11 mouse cellular contexts compared by ENCODE assay signal in genomic region chrX:110816609-110817008, GRCm38 (mm10). TPM values are rescaled to one million over a fixed set of nuclear protein-coding genes. Genes with fewer than 3 reads are reported as not detected.
DNase-seq lines count a peak whose midpoint lies in the region; ATAC-seq and TF ChIP-seq lines count a peak whose summit lies in the region.
"Had no signal": no experiment of that assay in that cellular context is flagged by ENCODE, and none has a peak within 500 bp of the region (broad histone marks: within the 10 kb centered on the region; RNA-seq: fewer than 3 reads in every experiment).

No protein-coding gene starts in this region.

- H3K4me1 ChIP-seq in heart, postnatal 0 days (ENCODE audit: control insufficient read depth, insufficient read depth) = no peaks in the 10 kb centered on the region
- H3K4me1 ChIP-seq in embryonic facial prominence, embryonic 10.5 days = no peaks in the 10 kb centered on the region
- H3K4me1 ChIP-seq in hindbrain, embryonic 12.5 days = no peaks in the 10 kb centered on the region
- no peaks in the 10 kb centered on the region for H3K4me1 ChIP-seq in midbrain, postnatal 0 days (ENCODE audit: insufficient read depth, low read length)
- H3K4me1 ChIP-seq: liver, embryonic 13.5 days had no signal

- 12% methylated on average over 16 of the region's 16 CpGs for WGBS in heart, postnatal 0 days
- 18% methylated on average over 16 of the region's 16 CpGs for WGBS in embryonic facial prominence, embryonic 10.5 days
- WGBS in hindbrain, embryonic 12.5 days = 16% methylated on average over 16 of the region's 16 CpGs
- WGBS in midbrain, postnatal 0 days = 20% methylated on average over 16 of the region's 16 CpGs

- no peaks in the 10 kb centered on the region for H3K9me3 ChIP-seq in heart, postnatal 0 days (replicated peaks; ENCODE audit: control insufficient read depth, low read length)
- H3K9me3 ChIP-seq in embryonic facial prominence, embryonic 10.5 days = no peaks in the 10 kb centered on the region
- no peaks in the 10 kb centered on the region for H3K9me3 ChIP-seq in hindbrain, embryonic 12.5 days (replicated peaks)
- no peaks in the 10 kb centered on the region for H3K9me3 ChIP-seq in midbrain, postnatal 0 days (ENCODE audit: low read length)
- H3K9me3 ChIP-seq: liver, embryonic 13.5 days had no signal

- H3K36me3 ChIP-seq in heart, postnatal 0 days (replicated peaks; ENCODE audit: control insufficient read depth, insufficient read depth, low read length) = no peaks in the 10 kb centered on the region
- H3K36me3 ChIP-seq in embryonic facial prominence, embryonic 10.5 days (replicated peaks) = no peaks in the 10 kb centered on the region
- H3K36me3 ChIP-seq in hindbrain, embryonic 12.5 days = no peaks in the 10 kb centered on the region
- H3K36me3 ChIP-seq in midbrain, postnatal 0 days (ENCODE audit: insufficient read depth, low read length) = no peaks in the 10 kb centered on the region
- H3K36me3 ChIP-seq: liver, embryonic 13.5 days had no signal

- peak overlapping the region; percentile 21; the same call in 1 of the 2 replicates for H3K4me2 ChIP-seq in heart, postnatal 0 days (ENCODE audit: low read depth, low read length)
- H3K4me2 ChIP-seq in hindbrain, embryonic 12.5 days (replicated peaks) = peak overlapping the region; percentile 48
- H3K4me2 ChIP-seq in midbrain, postnatal 0 days (ENCODE audit: low read depth, low read length, poor library complexity, severe bottlenecking) = peak overlapping the region; percentile 51
- H3K4me2 ChIP-seq: liver, embryonic 13.5 days had no signal

- no peak overlapping the region for H3K9ac ChIP-seq in heart, postnatal 0 days (replicated peaks; ENCODE audit: low read depth, low read length)
- H3K9ac ChIP-seq in hindbrain, embryonic 12.5 days = peak overlapping the region; percentile 73
- peak overlapping the region; percentile 74 for H3K9ac ChIP-seq in midbrain, postnatal 0 days (replicated peaks; ENCODE audit: low read length, poor library complexity, severe bottlenecking)
- H3K9ac ChIP-seq: liver, embryonic 13.5 days had no signal

- no peak for TF ChIP-seq EP300 in heart, postnatal 0 days (IDR thresholded peaks at IDR 0.05; ENCODE audit: low read depth)

- peak overlapping the region; percentile 4; the same call in 1 of the 2 replicates for H3K4me3 ChIP-seq in heart, postnatal 0 days (ENCODE audit: low read depth, low read length)
- peak overlapping the region; percentile 61 for H3K4me3 ChIP-seq in embryonic facial prominence, embryonic 10.5 days
- H3K4me3 ChIP-seq in hindbrain, embryonic 12.5 days = peak overlapping the region; percentile 52
- peak overlapping the region; percentile 54 for H3K4me3 ChIP-seq in midbrain, postnatal 0 days (ENCODE audit: low read depth, low read length)
- H3K4me3 ChIP-seq: liver, embryonic 13.5 days had no signal

- no peak for TF ChIP-seq CTCF in heart, postnatal 0 days (IDR thresholded peaks at IDR 0.05; ENCODE audit: low read depth)
- no peak for TF ChIP-seq CTCF in midbrain, postnatal 0 days (IDR thresholded peaks at IDR 0.05)

- no peak overlapping the region for H3K27ac ChIP-seq in heart, postnatal 0 days (ENCODE audit: low read depth)
- no peak overlapping the region; the same call in 1 of the 2 replicates for H3K27ac ChIP-seq in embryonic facial prominence, embryonic 10.5 days (replicated peaks)
- H3K27ac ChIP-seq in hindbrain, embryonic 12.5 days = peak overlapping the region; percentile 66
- peak overlapping the region; percentile 78 for H3K27ac ChIP-seq in midbrain, postnatal 0 days (ENCODE audit: low read depth, low read length)
- H3K27ac ChIP-seq: liver, embryonic 13.5 days had no signal

- intact Hi-C loops in heart, postnatal 14 days (cut with DNase I) = no loop called here

- DNase-seq in heart, postnatal 0 days (ENCODE audit: low spot score) = no peak
- DNase-seq in heart, postnatal 14 days = no peak
- DNase-seq in embryonic facial prominence, embryonic 10.5 days (ENCODE audit: low spot score) = peak; percentile 37
- peak; percentile 7 for DNase-seq in midbrain, postnatal 0 days (ENCODE audit: low spot score)
- no peak for DNase-seq in layer of hippocampus, adult 9-10 months (ENCODE audit: low spot score)
- no peak for DNase-seq in lung, adult 18-20 months
- DNase-seq: liver, embryonic 13.5 days had no signal

- peaks cover 27% of the 10 kb centered on the region for H3K27me3 ChIP-seq in heart, postnatal 0 days (ENCODE audit: control insufficient read depth, insufficient read depth, low read length)
- peaks cover 47% of the 10 kb centered on the region for H3K27me3 ChIP-seq in embryonic facial prominence, embryonic 10.5 days (replicated peaks; ENCODE audit: low read depth, poor library complexity, severe bottlenecking)
- no peaks in the 10 kb centered on the region for H3K27me3 ChIP-seq in hindbrain, embryonic 12.5 days
- no peaks in the 10 kb centered on the region for H3K27me3 ChIP-seq in midbrain, postnatal 0 days (ENCODE audit: insufficient read depth, low read length)

- no peak for ATAC-seq in heart, postnatal 0 days (ENCODE audit: insufficient read depth, low read depth)
- no peak for ATAC-seq in hindbrain, embryonic 12.5 days (ENCODE audit: low FRiP score)
- ATAC-seq in midbrain, postnatal 0 days (ENCODE audit: low FRiP score) = no peak
- ATAC-seq in CD4-positive, CD25-positive, alpha-beta regulatory T cell, adult 4 months = no peak

RNA-seq across cellular contexts. Expression of gene Pou3f4, which starts 2.5 kb away (rescaled TPM):
- total RNA-seq in heart, postnatal 0 days (2014; rRNA removed; ENCODE audit: low replicate concordance) = not detected in 2 replicates
- 0.04 TPM in 2 replicates for polyA plus RNA-seq in heart, postnatal 0 days (2015; fragmentation: Nextera tagmentation; extraction: Ambion mirVana)
- total RNA-seq in heart, postnatal 14 days (2021) = not detected
- polyA plus RNA-seq in embryonic facial prominence, embryonic 10.5 days (2016; fragmentation: Nextera tagmentation; extraction: Ambion mirVana) = 3.2 and 5.0 TPM in 2 replicates
- 15.5 and 20.2 TPM in 2 replicates for polyA plus RNA-seq in hindbrain, embryonic 12.5 days (2016; fragmentation: Nextera tagmentation; extraction: Ambion mirVana)
- 43.9 and 49.8 TPM in 2 replicates for total RNA-seq in midbrain, postnatal 0 days (2014; rRNA removed)
- polyA plus RNA-seq in midbrain, postnatal 0 days (2015; fragmentation: Nextera tagmentation; extraction: Ambion mirVana) = 11.4 and 12.4 TPM in 2 replicates
- not detected for polyA plus RNA-seq in CD4-positive, CD25-positive, alpha-beta regulatory T cell, adult 4 months (2017; shearing (Covaris generic))
- total RNA-seq: heart, postnatal 25 days; MEL had no signal
- polyA plus RNA-seq: liver, embryonic 13.5 days had no signal

Comparison
In these comparisons a context has a peak if more than half of its experiments do, and no peak if none do; other contexts are left out.
1. DNase-seq: peak in embryonic facial prominence, embryonic 10.5 days (single experiment) and midbrain, postnatal 0 days (single experiment); none in heart, postnatal 0 days (single experiment), heart, postnatal 14 days (0 of 2), layer of hippocampus, adult 9-10 months (single experiment) and lung, adult 18-20 months (0 of 2).
2. H3K27ac ChIP-seq: peak in hindbrain, embryonic 12.5 days (single experiment) and midbrain, postnatal 0 days (single experiment); none in heart, postnatal 0 days (single experiment) and embryonic facial prominence, embryonic 10.5 days (single experiment).
3. H3K4me3 ChIP-seq: peak in every context shown above with its lines; median percentile 61 in embryonic facial prominence, embryonic 10.5 days; 54 in midbrain, postnatal 0 days; 52 in hindbrain, embryonic 12.5 days; 4 in heart, postnatal 0 days.
4. Peak in every context shown above with its lines, with median percentiles within 50 percentile points of each other: H3K4me2 ChIP-seq.